11 mouse cellular contexts compared by ENCODE assay signal in the genomic region with DNA sequence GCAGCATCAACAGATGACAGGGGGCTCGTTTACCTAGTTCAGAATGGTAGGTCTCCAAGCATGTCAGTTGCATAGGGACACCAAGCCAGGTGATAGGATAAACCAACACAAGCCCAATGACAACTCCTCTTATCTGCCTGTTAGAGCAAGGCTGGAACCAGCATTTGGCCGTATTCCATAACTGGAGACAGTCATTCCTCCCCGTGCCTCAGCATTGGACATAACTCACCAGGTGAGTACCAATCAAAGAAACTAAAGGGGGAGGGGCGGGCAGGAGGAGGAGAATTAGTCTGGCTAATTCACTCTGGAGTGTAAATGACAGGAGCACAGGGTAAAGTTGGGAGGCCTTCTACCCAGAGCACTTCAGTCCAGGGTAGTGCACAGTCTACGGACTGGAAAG. TPM values are rescaled to one million over a fixed set of nuclear protein-coding genes. Genes with fewer than 3 reads are reported as not detected.
DNase-seq lines count a peak whose midpoint lies in the region; ATAC-seq and TF ChIP-seq lines count a peak whose summit lies in the region.
"Had no signal": no experiment of that assay in that cellular context is flagged by ENCODE, and none has a peak within 500 bp of the region (broad histone marks: within the 10 kb centered on the region; RNA-seq: fewer than 3 reads in every experiment).

No protein-coding gene starts in this region.

- DNase-seq in kidney, postnatal 36 days = no peak
- no peak for DNase-seq in thymus, adult 2 months
- DNase-seq in thymus, postnatal 4 days = no peak
- DNase-seq in stomach, postnatal 0 days (ENCODE audit: low spot score) = peak; percentile 52
- no peak for DNase-seq in MN1 (ENCODE audit: low spot score)
- DNase-seq: cerebellum, postnatal 14 days had no signal

- TF ChIP-seq CTCF in thymus, adult 2 months (IDR thresholded peaks at IDR 0.05; ENCODE audit: borderline replicate concordance, control insufficient read depth, extremely low read depth, insufficient read depth, low read length, poor library complexity) = no peak
- TF ChIP-seq CTCF in stomach, postnatal 0 days (IDR thresholded peaks at IDR 0.05; ENCODE audit: low read depth) = no peak

- 57% methylated on average over 5 of the region's 5 CpGs for WGBS in kidney, embryonic 14.5 days
- 69% methylated on average over 5 of the region's 5 CpGs for WGBS in thymus, adult 2 months
- WGBS in intestine, embryonic 15.5 days = 64% methylated on average over 5 of the region's 5 CpGs
- WGBS in stomach, postnatal 0 days = 51% methylated on average over 5 of the region's 5 CpGs

- H3K36me3 ChIP-seq in kidney, embryonic 14.5 days (ENCODE audit: control insufficient read depth, insufficient read depth, low read length) = peaks cover 2% of the 10 kb centered on the region
- peaks cover 4% of the 10 kb centered on the region; the same call in 1 of the 2 replicates for H3K36me3 ChIP-seq in thymus, adult 2 months (ENCODE audit: control insufficient read depth, insufficient read depth, low read length)
- H3K36me3 ChIP-seq in intestine, embryonic 15.5 days = 0 out of 2 replicates have a peak, but pooled peaks cover 2% of the 10 kb centered on the region
- H3K36me3 ChIP-seq in stomach, postnatal 0 days (ENCODE audit: control insufficient read depth, insufficient read depth, low read length) = no peaks in the 10 kb centered on the region; the same call in 1 of the 2 replicates
- H3K36me3 ChIP-seq: G1E had no signal

- H3K27ac ChIP-seq in kidney, embryonic 14.5 days (ENCODE audit: low read depth, low read length) = peak overlapping the region; percentile 82; the same call in 1 of the 2 replicates
- peak overlapping the region; percentile 20; the same call in 1 of the 2 replicates for H3K27ac ChIP-seq in thymus, adult 2 months (ENCODE audit: control insufficient read depth, insufficient read depth, low read length)
- H3K27ac ChIP-seq in intestine, embryonic 15.5 days = peak overlapping the region; percentile 67
- H3K27ac ChIP-seq in stomach, postnatal 0 days (replicated peaks) = peak overlapping the region; percentile 76; the same call in 1 of the 2 replicates
- H3K27ac ChIP-seq: liver, embryonic 15.5 days had no signal

- H3K4me1 ChIP-seq in kidney, embryonic 14.5 days (ENCODE audit: control insufficient read depth, insufficient read depth, low read length) = peaks cover 85% of the 10 kb centered on the region
- peaks cover 93% of the 10 kb centered on the region for H3K4me1 ChIP-seq in thymus, adult 2 months (replicated peaks; ENCODE audit: control insufficient read depth, insufficient read depth, low read length)
- H3K4me1 ChIP-seq in intestine, embryonic 15.5 days (replicated peaks) = peaks cover 90% of the 10 kb centered on the region
- H3K4me1 ChIP-seq in stomach, postnatal 0 days (replicated peaks; ENCODE audit: control insufficient read depth, insufficient read depth) = peaks cover 22% of the 10 kb centered on the region

- no peak for TF ChIP-seq EP300 in stomach, postnatal 0 days (optimal IDR thresholded peaks at IDR 0.05)

- no peak overlapping the region for H3K4me2 ChIP-seq in kidney, embryonic 14.5 days (replicated peaks; ENCODE audit: low read depth, low read length)
- no peak overlapping the region for H3K4me2 ChIP-seq in intestine, embryonic 15.5 days (replicated peaks)
- no peak overlapping the region; the same call in 1 of the 2 replicates for H3K4me2 ChIP-seq in stomach, postnatal 0 days (replicated peaks; ENCODE audit: low read depth)
- H3K4me2 ChIP-seq: liver, embryonic 15.5 days had no signal

- TF ChIP-seq POLR2A in thymus, adult 2 months (IDR thresholded peaks at IDR 0.05; ENCODE audit: control insufficient read depth, extremely low read depth, insufficient read depth, low read length, poor library complexity) = no peak

- no peak overlapping the region for H3K9ac ChIP-seq in kidney, embryonic 14.5 days (ENCODE audit: low read depth, low read length)
- no peak overlapping the region for H3K9ac ChIP-seq in intestine, embryonic 15.5 days
- no peak overlapping the region for H3K9ac ChIP-seq in stomach, postnatal 0 days (ENCODE audit: low read length)
- H3K9ac ChIP-seq: liver, embryonic 15.5 days had no signal

- H3K9me3 ChIP-seq in kidney, embryonic 14.5 days (ENCODE audit: control insufficient read depth, low read length) = no peaks in the 10 kb centered on the region
- no peaks in the 10 kb centered on the region for H3K9me3 ChIP-seq in intestine, embryonic 15.5 days
- no peaks in the 10 kb centered on the region for H3K9me3 ChIP-seq in stomach, postnatal 0 days (ENCODE audit: control insufficient read depth, low read length)
- H3K9me3 ChIP-seq: G1E; liver, embryonic 15.5 days had no signal

- H3K4me3 ChIP-seq in kidney, embryonic 14.5 days (ENCODE audit: low read length) = no peak overlapping the region
- no peak overlapping the region for H3K4me3 ChIP-seq in thymus, adult 2 months (ENCODE audit: control insufficient read depth, insufficient read depth, low read length)
- H3K4me3 ChIP-seq in intestine, embryonic 15.5 days (replicated peaks) = no peak overlapping the region
- H3K4me3 ChIP-seq in stomach, postnatal 0 days (ENCODE audit: low read depth, low read length) = no peak overlapping the region
- H3K4me3 ChIP-seq: liver, embryonic 15.5 days had no signal

- no peaks in the 10 kb centered on the region for H3K27me3 ChIP-seq in kidney, embryonic 14.5 days (ENCODE audit: control insufficient read depth, insufficient read depth, low read length)
- no peaks in the 10 kb centered on the region for H3K27me3 ChIP-seq in thymus, adult 2 months (ENCODE audit: control insufficient read depth, insufficient read depth, low read length)
- no peaks in the 10 kb centered on the region for H3K27me3 ChIP-seq in intestine, embryonic 15.5 days (replicated peaks)
- no peaks in the 10 kb centered on the region for H3K27me3 ChIP-seq in stomach, postnatal 0 days (ENCODE audit: control insufficient read depth, insufficient read depth, low read length)

- no peak for ATAC-seq in kidney, embryonic 14.5 days (ENCODE audit: low FRiP score, low TSS enrichment)
- ATAC-seq in intestine, embryonic 15.5 days = no peak
- ATAC-seq in stomach, postnatal 0 days (ENCODE audit: low FRiP score, low TSS enrichment) = peak; percentile 21; the same call in 1 of the 2 replicates
- no peak for ATAC-seq in activated CD4-positive, CD25-positive, alpha-beta regulatory T cell, adult 4 months

RNA-seq across cellular contexts. Expression of gene Notch1, which starts 21.5 kb away (rescaled TPM):
- polyA plus RNA-seq in kidney, embryonic 14.5 days (2014; fragmentation: Nextera tagmentation; extraction: Ambion mirVana) = 33.4 and 45.1 TPM in 2 replicates
- polyA plus RNA-seq in thymus, adult 2 months (2012; rRNA removed) = 159 and 219 TPM in 2 replicates
- polyA plus RNA-seq in intestine, embryonic 15.5 days (2015; fragmentation: Nextera tagmentation; extraction: Ambion mirVana) = 11.3 and 12.2 TPM in 2 replicates
- 4.8 and 5.6 TPM in 2 replicates for polyA plus RNA-seq in stomach, postnatal 0 days (2015; fragmentation: Nextera tagmentation; extraction: Ambion mirVana)
- 10 to 100 TPM; 22.2 to 28.7 TPM for polyA plus RNA-seq in activated CD4-positive, CD25-positive, alpha-beta regulatory T cell, adult 4 months (2017; shearing (Covaris generic))

RNA-seq across cellular contexts. Expression of gene Sec16a, which starts 50.0 kb away (rescaled TPM):
- polyA plus RNA-seq in kidney, embryonic 14.5 days (2014; fragmentation: Nextera tagmentation; extraction: Ambion mirVana) = 18.9 and 43.9 TPM in 2 replicates
- 129 and 147 TPM in 2 replicates for polyA plus RNA-seq in thymus, adult 2 months (2012; rRNA removed)
- polyA plus RNA-seq in intestine, embryonic 15.5 days (2015; fragmentation: Nextera tagmentation; extraction: Ambion mirVana) = 20.2 and 24.7 TPM in 2 replicates
- 10.6 and 11.7 TPM in 2 replicates for polyA plus RNA-seq in stomach, postnatal 0 days (2015; fragmentation: Nextera tagmentation; extraction: Ambion mirVana)
- 10 to 100 TPM; 22.4 to 23.9 TPM for polyA plus RNA-seq in activated CD4-positive, CD25-positive, alpha-beta regulatory T cell, adult 4 months (2017; shearing (Covaris generic))

Comparison
In these comparisons a context has a peak if more than half of its experiments do, and no peak if none do; other contexts are left out.
1. H3K27ac ChIP-seq: peak in every context shown above with its lines; median percentile 82 in kidney, embryonic 14.5 days; 76 in stomach, postnatal 0 days; 67 in intestine, embryonic 15.5 days; 20 in thymus, adult 2 months.